Mouse (Mus musculus): ENCODE results near the gene Dstyk.

Dstyk gene

GRCm38 (mm10) chr1:132512106-132512505, 94.8 kb downstream of the Dstyk start:
- no peak for DNase-seq (ENCODE audit: low spot score)

GRCm38 (mm10) chr1:132515339-132515738, 98.0 kb downstream of the Dstyk start:
- DNase-seq (ENCODE audit: low spot score): no peak

Data from layer of hippocampus, adult 11-12 months (tissue).